In genomic region chr4:105406786-105407464, GRCm38 (mm10) we compare ENCODE assay signal across 19 mouse cellular contexts.
A peak's percentile ranks its signal among the peaks of the same experiment; 100 is the strongest.
DNase-seq lines count a peak whose midpoint lies in the region; ATAC-seq and TF ChIP-seq lines count a peak whose summit lies in the region.
"Had no signal": no experiment of that assay in that cellular context is flagged by ENCODE, and none has a peak within 500 bp of the region (broad histone marks: within the 10 kb centered on the region; RNA-seq: fewer than 3 reads in every experiment).

No protein-coding gene starts in this region.

- H3K27me3 ChIP-seq in limb, embryonic 10.5 days (ENCODE audit: low read depth, poor library complexity, severe bottlenecking): peaks cover 15% of the 10 kb centered on the region
- H3K27me3 ChIP-seq in intestine, postnatal 0 days (replicated peaks; ENCODE audit: control insufficient read depth, insufficient read depth, low read length): no peaks in the 10 kb centered on the region
- H3K27me3 ChIP-seq: CH12.LX; lung, embryonic 15.5 days; neural tube, embryonic 13.5 days had no signal

- WGBS in limb, embryonic 10.5 days: 33% methylated on average over 14 of the region's 14 CpGs
- 62% methylated on average over 14 of the region's 14 CpGs for WGBS in intestine, postnatal 0 days

- H3K4me2 ChIP-seq in intestine, postnatal 0 days (replicated peaks; ENCODE audit: low read depth): no peak overlapping the region
- H3K4me2 ChIP-seq: liver, embryonic 11.5 days; lung, embryonic 15.5 days; neural tube, embryonic 13.5 days had no signal

- intact Hi-C loops in gastrocnemius, adult 2 months (cut with DNase I): no loop called here

- no peaks in the 10 kb centered on the region for H3K36me3 ChIP-seq in limb, embryonic 10.5 days
- no peaks in the 10 kb centered on the region for H3K36me3 ChIP-seq in intestine, postnatal 0 days (ENCODE audit: control insufficient read depth, insufficient read depth)
- H3K36me3 ChIP-seq: lung, embryonic 15.5 days; neural tube, embryonic 13.5 days had no signal

- 0 out of 2 replicates have a peak, but pooled peaks have one; percentile 8 for TF ChIP-seq CTCF in layer of hippocampus, adult 2 months (conservative IDR thresholded peaks at IDR 0.05)
- no peak for TF ChIP-seq CTCF in gastrocnemius, adult 2 months (IDR thresholded peaks at IDR 0.05)
- TF ChIP-seq CTCF in intestine, postnatal 0 days (IDR thresholded peaks at IDR 0.05; ENCODE audit: low read depth): no peak

- no peak overlapping the region for H3K4me3 ChIP-seq in layer of hippocampus, adult 2 months
- H3K4me3 ChIP-seq in limb, embryonic 10.5 days: no peak overlapping the region
- no peak overlapping the region for H3K4me3 ChIP-seq in gastrocnemius, adult 2 months
- no peak overlapping the region for H3K4me3 ChIP-seq in intestine, postnatal 0 days (ENCODE audit: low read depth, low read length)
- H3K4me3 ChIP-seq: erythroblast, embryonic 14.5 days; lung, embryonic 15.5 days; neural tube, embryonic 13.5 days had no signal

- no peak overlapping the region for H3K27ac ChIP-seq in layer of hippocampus, adult 2 months
- peak overlapping the region; percentile 51 for H3K27ac ChIP-seq in limb, embryonic 10.5 days
- H3K27ac ChIP-seq in gastrocnemius, adult 2 months: no peak overlapping the region
- no peak overlapping the region for H3K27ac ChIP-seq in intestine, postnatal 0 days (ENCODE audit: low read depth, low read length)
- H3K27ac ChIP-seq: lung, embryonic 15.5 days; neural tube, embryonic 13.5 days had no signal

- no peaks in the 10 kb centered on the region for H3K9me3 ChIP-seq in limb, embryonic 10.5 days (replicated peaks)
- no peaks in the 10 kb centered on the region for H3K9me3 ChIP-seq in intestine, postnatal 0 days (ENCODE audit: control insufficient read depth)
- H3K9me3 ChIP-seq: lung, embryonic 15.5 days; neural tube, embryonic 13.5 days had no signal

- peak; percentile 7 to 14 for DNase-seq in cerebellum, postnatal 14 days
- no peak for DNase-seq in cerebellum, adult 11 months
- DNase-seq in layer of hippocampus, adult 2 months (ENCODE audit: low spot score in 2 of 2): no peak
- DNase-seq in layer of hippocampus, adult 8-10 months (ENCODE audit: low spot score in 2 of 2): no peak
- peak; percentile 63 for DNase-seq in limb, embryonic 10.5 days (ENCODE audit: low spot score)
- DNase-seq in yolk sac, embryonic 10.5 days (ENCODE audit: low spot score): peak; percentile 13
- no peak for DNase-seq in gastrocnemius, adult 2 months
- DNase-seq: adrenal gland, postnatal 25 days; cerebellum, adult 9-11 months; forebrain, postnatal 0 days; gastrocnemius, postnatal 14 days; heart, postnatal 10 days; right cerebral cortex, postnatal 4 days had no signal

- no peak overlapping the region for H3K9ac ChIP-seq in intestine, postnatal 0 days (ENCODE audit: low read depth, low read length)
- H3K9ac ChIP-seq: forebrain, postnatal 0 days; lung, embryonic 15.5 days; neural tube, embryonic 13.5 days had no signal

- no peak for ATAC-seq in intestine, postnatal 0 days
- ATAC-seq: forebrain, postnatal 0 days had no signal

- H3K4me1 ChIP-seq in limb, embryonic 10.5 days: peaks cover 27% of the 10 kb centered on the region
- no peaks in the 10 kb centered on the region for H3K4me1 ChIP-seq in intestine, postnatal 0 days (replicated peaks; ENCODE audit: control insufficient read depth, insufficient read depth, low read length)

Comparison
In these comparisons a context has a peak if more than half of its experiments do, and no peak if none do; other contexts are left out.
1. DNase-seq: peak in cerebellum, postnatal 14 days (2 of 2), limb, embryonic 10.5 days (single experiment) and yolk sac, embryonic 10.5 days (single experiment); none in cerebellum, adult 11 months (single experiment), layer of hippocampus, adult 2 months (0 of 2), layer of hippocampus, adult 8-10 months (0 of 2) and gastrocnemius, adult 2 months (single experiment).